Mouse (Mus musculus) G1E (cell line): ENCODE data around the gene S1pr3.

Experiments used
- CTCF ChIP-seq: IDR thresholded peaks from 2 replicates; pipeline ENCODE4 v1.5.1; 2012; ENCODE audit warnings: low read depth, low read length, inconsistent platforms, mixed read lengths
- GATA1 ChIP-seq: IDR thresholded peaks from 2 replicates; pipeline ENCODE4 v1.6.1; 2012; ENCODE audit warnings: borderline replicate concordance, low read length, inconsistent platforms, mixed read lengths
- GATA2 ChIP-seq: IDR thresholded peaks from 2 replicates; pipeline ENCODE4 v1.6.1; 2012; ENCODE audit warnings: low read depth, low read length, inconsistent platforms, borderline replicate concordance
- TAL1 ChIP-seq: conservative IDR thresholded peaks from 2 replicates; pipeline ENCODE4 v1.6.1; 2012; ENCODE audit warnings: low read depth, low read length, inconsistent platforms, mixed read lengths

DNA sequence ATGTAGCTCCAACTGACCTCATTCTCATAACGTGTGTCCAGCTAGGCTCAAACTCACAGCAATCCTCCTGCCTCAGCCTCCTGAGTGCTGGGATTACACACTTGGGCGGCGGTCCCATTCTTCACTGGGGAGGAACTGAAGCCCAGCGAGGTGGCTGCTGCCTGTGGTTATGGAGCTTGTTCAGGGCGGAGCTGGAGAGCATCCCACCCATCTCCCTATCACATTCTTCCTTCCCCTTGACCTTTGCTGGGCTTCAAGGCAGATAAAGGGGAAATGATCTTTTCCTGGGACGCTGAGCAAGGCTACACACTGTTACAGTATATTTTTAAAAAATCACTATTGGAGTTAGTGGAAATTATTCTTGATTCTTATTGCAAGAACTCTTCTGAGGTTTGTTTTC lies 43.2 kb upstream of the S1pr3 start:
- no peak for TF ChIP-seq TAL1
- TF ChIP-seq CTCF, result no peak
- no peak for TF ChIP-seq GATA1
- no peak for TF ChIP-seq GATA2
